33 mouse cellular contexts compared by ENCODE assay signal in genomic region chr3:154363507-154363906, GRCm38 (mm10). TPM values are rescaled to one million over a fixed set of nuclear protein-coding genes. Genes with fewer than 3 reads are reported as not detected.
"Had no signal": no experiment of that assay in that cellular context is flagged by ENCODE, and none has a peak within 500 bp of the region (broad histone marks: within the 10 kb centered on the region; RNA-seq: fewer than 3 reads in every experiment).

No protein-coding gene starts in this region.

- H3K4me1 ChIP-seq: forebrain, embryonic 12.5 days; forebrain, embryonic 13.5 days had no signal

- H3K36me3 ChIP-seq: embryonic facial prominence, embryonic 12.5 days; embryonic facial prominence, embryonic 13.5 days; embryonic facial prominence, embryonic 15.5 days; forebrain, embryonic 10.5 days; forebrain, embryonic 12.5 days; forebrain, embryonic 15.5 days; heart, embryonic 10.5 days; heart, embryonic 12.5 days had no signal

- ATAC-seq: forebrain, embryonic 13.5 days; forebrain, embryonic 14.5 days; forebrain, embryonic 15.5 days; forebrain, embryonic 16.5 days; forebrain, postnatal 0 days had no signal

- H3K4me2 ChIP-seq: embryonic facial prominence, embryonic 12.5 days; embryonic facial prominence, embryonic 13.5 days; embryonic facial prominence, embryonic 15.5 days; forebrain, embryonic 12.5 days; forebrain, embryonic 13.5 days; forebrain, embryonic 15.5 days; heart, embryonic 11.5 days; heart, embryonic 12.5 days had no signal

- H3K9me3 ChIP-seq: embryonic facial prominence, embryonic 12.5 days; embryonic facial prominence, embryonic 15.5 days; forebrain, embryonic 10.5 days; forebrain, embryonic 12.5 days; forebrain, embryonic 13.5 days; forebrain, embryonic 15.5 days; heart, embryonic 10.5 days; heart, embryonic 12.5 days had no signal

- H3K27me3 ChIP-seq: embryonic facial prominence, embryonic 12.5 days; embryonic facial prominence, embryonic 13.5 days; embryonic facial prominence, embryonic 15.5 days; forebrain, embryonic 12.5 days; forebrain, embryonic 13.5 days; forebrain, embryonic 15.5 days; heart, embryonic 12.5 days had no signal

- H3K4me3 ChIP-seq: embryonic facial prominence, embryonic 12.5 days; embryonic facial prominence, embryonic 13.5 days; embryonic facial prominence, embryonic 15.5 days; erythroblast, embryonic 14.5 days; forebrain, embryonic 10.5 days; forebrain, embryonic 12.5 days; forebrain, embryonic 13.5 days; forebrain, embryonic 15.5 days; gastrocnemius, adult 2 months; heart, adult 2 months; heart, embryonic 10.5 days; heart, embryonic 12.5 days had no signal

- H3K9ac ChIP-seq: embryonic facial prominence, embryonic 12.5 days; embryonic facial prominence, embryonic 13.5 days; embryonic facial prominence, embryonic 15.5 days; forebrain, embryonic 12.5 days; forebrain, embryonic 13.5 days; forebrain, embryonic 15.5 days; forebrain, postnatal 0 days; heart, embryonic 12.5 days had no signal

- DNase-seq: cerebellum, adult 8-10 months; cerebellum, adult 9-10 months; cerebellum, adult 9-11 months; cerebellum, postnatal 10 days; cerebellum, postnatal 25 days; cerebellum, postnatal 36 days; embryo, embryonic 11 days; forebrain, postnatal 0 days; gastrocnemius, adult 2 months; gastrocnemius, postnatal 10 days; gastrocnemius, postnatal 14 days; gastrocnemius, postnatal 25 days; gastrocnemius, postnatal 36 days; heart, adult 11 months; heart, adult 18-20 months; heart, adult 2 months had no signal

- H3K27ac ChIP-seq: embryonic facial prominence, embryonic 12.5 days; embryonic facial prominence, embryonic 13.5 days; embryonic facial prominence, embryonic 15.5 days; forebrain, embryonic 10.5 days; forebrain, embryonic 12.5 days; forebrain, embryonic 13.5 days; forebrain, embryonic 15.5 days; gastrocnemius, adult 2 months; heart, adult 2 months; heart, embryonic 10.5 days had no signal

RNA-seq across cellular contexts. Expression of gene Lhx8, which starts 33.0 kb away (rescaled TPM):
- total RNA-seq: common myeloid progenitor, adult 5-6 weeks; gastrocnemius, adult 18-20 months; gastrocnemius, postnatal 25 days; gastrocnemius, postnatal 36 days; granulocyte monocyte progenitor cell, adult 5-6 weeks; heart, adult 18-20 months; heart, adult 2 months; heart, adult 8-10 months had no signal
- polyA plus RNA-seq: erythroblast, embryonic 14.5 days; heart, embryonic 12.5 days had no signal
